Mouse (Mus musculus): ENCODE results near the gene Mpo. TPM values are rescaled to one million over a fixed set of nuclear protein-coding genes. Genes with fewer than 3 reads are reported as not detected.

The Mpo gene
- not detected for polyA plus RNA-seq (2012; fragmentation: generic; extraction: Trizol)

GRCm38 (mm10) chr11:87793460-87793859 is at the start of gene Mpo:
TSS of gene Mpo (plus strand) at chr11:87793581.

GRCm38 (mm10) chr11:87760301-87761081 is 32.9 kb upstream of the Mpo start, which contains the start of gene Tspoap1:
TSS of gene Tspoap1 (plus strand) at chr11:87760541.

GRCm38 (mm10) chr11:87828239-87828900 is 35.0 kb downstream of the Mpo start, which contains the start of gene Lpo:
TSS of gene Lpo (minus strand) at chr11:87828289.

GRCm38 (mm10) chr11:87852690-87853596 is 59.6 kb downstream of the Mpo start, which contains the start of gene Mks1:
TSS of gene Mks1 (plus strand) at chr11:87853215.

Other genes with a start within 250 kb of the Mpo start
- not detected for gene Gm11492, start 226.9 kb upstream of the Mpo start, polyA plus RNA-seq (2012; fragmentation: generic; extraction: Trizol)
- gene Sept4, start 224.7 kb upstream of the Mpo start, polyA plus RNA-seq (2012; fragmentation: generic; extraction: Trizol) = under 1 TPM; 0.15 to 0.27 TPM
- gene Mtmr4, start 201.4 kb upstream of the Mpo start, polyA plus RNA-seq (2012; fragmentation: generic; extraction: Trizol) = 10 to 100 TPM in 1 of 2 experiments, 1 to 10 TPM in 1; 8.8 to 21.6 TPM
- gene Hsf5, start 176.4 kb upstream of the Mpo start, polyA plus RNA-seq (2012; fragmentation: generic; extraction: Trizol) = under 1 TPM in 1 of 2 experiments, not detected in 1; 0.07 TPM
- gene Rnf43, start 130.9 kb upstream of the Mpo start, polyA plus RNA-seq (2012; fragmentation: generic; extraction: Trizol) = under 1 TPM in 1 of 2 experiments, not detected in 1; 0.01 TPM
- 100 to 1,000 TPM; 223 to 408 TPM for gene Supt4a, start 56.0 kb upstream of the Mpo start, polyA plus RNA-seq (2012; fragmentation: generic; extraction: Trizol)
- gene Tspoap1, start 33.0 kb upstream of the Mpo start, polyA plus RNA-seq (2012; fragmentation: generic; extraction: Trizol) = under 1 TPM in 1 of 2 experiments, not detected in 1; 0.01 TPM
- not detected for gene Lpo, start 34.7 kb downstream of the Mpo start, polyA plus RNA-seq (2012; fragmentation: generic; extraction: Trizol)
- gene Mks1, start 59.6 kb downstream of the Mpo start, polyA plus RNA-seq (2012; fragmentation: generic; extraction: Trizol) = 1 to 10 TPM; 1.7 to 7.9 TPM
- not detected for gene Epx, start 82.0 kb downstream of the Mpo start, polyA plus RNA-seq (2012; fragmentation: generic; extraction: Trizol)
- not detected for gene Olfr462, start 98.7 kb downstream of the Mpo start, polyA plus RNA-seq (2012; fragmentation: generic; extraction: Trizol)
- not detected for gene Olfr463, start 103.8 kb downstream of the Mpo start, polyA plus RNA-seq (2012; fragmentation: generic; extraction: Trizol)
- not detected for gene Olfr464, start 127.4 kb downstream of the Mpo start, polyA plus RNA-seq (2012; fragmentation: generic; extraction: Trizol)
- 100 to 1,000 TPM in 1 of 2 experiments, 10 to 100 TPM in 1; 65.7 to 140 TPM for gene Dynll2, start 194.0 kb downstream of the Mpo start, polyA plus RNA-seq (2012; fragmentation: generic; extraction: Trizol)